In the genomic region with DNA sequence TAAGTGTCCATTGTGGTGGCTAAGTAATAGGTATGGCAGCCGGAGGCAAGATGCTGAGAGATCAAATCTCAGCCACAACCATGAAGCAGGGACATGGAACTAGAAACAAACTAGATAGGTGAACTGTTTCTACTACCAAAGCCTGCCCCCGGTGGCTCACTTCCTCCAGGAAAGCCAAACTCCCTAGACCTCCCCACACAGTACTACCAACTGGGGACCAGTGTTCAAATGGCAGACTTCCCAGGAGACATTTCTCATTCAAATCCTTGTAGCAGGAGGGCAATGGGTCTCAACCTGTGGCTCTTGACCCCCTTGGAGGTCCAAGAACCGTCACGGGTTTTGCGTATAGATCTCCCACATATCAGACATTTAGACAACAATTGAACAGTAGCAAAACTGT, we compare ENCODE assay signal across 21 mouse cellular contexts. TPM values are rescaled to one million over a fixed set of nuclear protein-coding genes. Genes with fewer than 3 reads are reported as not detected.
DNase-seq lines count a peak whose midpoint lies in the region; ATAC-seq and TF ChIP-seq lines count a peak whose summit lies in the region.
"Had no signal": no experiment of that assay in that cellular context is flagged by ENCODE, and none has a peak within 500 bp of the region (broad histone marks: within the 10 kb centered on the region; RNA-seq: fewer than 3 reads in every experiment).

No protein-coding gene starts in this region.

- no peak for TF ChIP-seq EP300 in stomach, postnatal 0 days (optimal IDR thresholded peaks at IDR 0.05)

- H3K4me1 ChIP-seq in hindbrain, postnatal 0 days (ENCODE audit: insufficient read depth, low read length) = peaks cover 19% of the 10 kb centered on the region
- peaks cover 27% of the 10 kb centered on the region for H3K4me1 ChIP-seq in hindbrain, embryonic 13.5 days (replicated peaks)
- H3K4me1 ChIP-seq in stomach, postnatal 0 days (replicated peaks; ENCODE audit: control insufficient read depth, insufficient read depth) = 0 out of 2 replicates have a peak, but pooled peaks cover 2% of the 10 kb centered on the region

- no peak overlapping the region for H3K4me3 ChIP-seq in hindbrain, postnatal 0 days (ENCODE audit: low read length)
- H3K4me3 ChIP-seq in hindbrain, embryonic 13.5 days = no peak overlapping the region
- H3K4me3 ChIP-seq in stomach, postnatal 0 days (ENCODE audit: low read depth, low read length) = no peak overlapping the region

- no peak for DNase-seq in hindbrain, postnatal 0 days (ENCODE audit: low spot score)
- DNase-seq in thymus, postnatal 14 days = peak; percentile 21
- no peak for DNase-seq in thymus, postnatal 0 days (ENCODE audit: low spot score)
- peak; percentile 15 for DNase-seq in NIH3T3 (ENCODE audit: low read depth)
- no peak for DNase-seq in stomach, postnatal 0 days (ENCODE audit: low spot score)
- DNase-seq: adrenal gland, adult 8-10 months; cerebellum, postnatal 10 days; heart, postnatal 14 days; kidney, adult 8-10 months; kidney, postnatal 14 days; lung, postnatal 14 days; right cerebral cortex, postnatal 14 days; thymus, postnatal 25 days had no signal

- H3K27me3 ChIP-seq in hindbrain, postnatal 0 days (ENCODE audit: insufficient read depth, low read length) = no peaks in the 10 kb centered on the region
- H3K27me3 ChIP-seq in hindbrain, embryonic 13.5 days = no peaks in the 10 kb centered on the region
- H3K27me3 ChIP-seq in stomach, postnatal 0 days (ENCODE audit: control insufficient read depth, insufficient read depth, low read length) = no peaks in the 10 kb centered on the region
- H3K27me3 ChIP-seq: CH12.LX; embryonic facial prominence, embryonic 15.5 days; heart, embryonic 12.5 days; limb, embryonic 15.5 days had no signal

- WGBS in hindbrain, postnatal 0 days = 73% methylated on average over 5 of the region's 5 CpGs
- 79% methylated on average over 5 of the region's 5 CpGs for WGBS in hindbrain, embryonic 13.5 days
- 78% methylated on average over 5 of the region's 5 CpGs for WGBS in stomach, postnatal 0 days

- no peak for ATAC-seq in hindbrain, postnatal 0 days
- no peak for ATAC-seq in hindbrain, embryonic 13.5 days (ENCODE audit: low FRiP score)
- no peak for ATAC-seq in stomach, postnatal 0 days (ENCODE audit: low FRiP score, low TSS enrichment)
- no peak for ATAC-seq in monocyte, adult 5-6 weeks (replicated peaks; ENCODE audit: insufficient number of reproducible peaks, low FRiP score, low TSS enrichment, poor library complexity, severe bottlenecking)

- H3K27ac ChIP-seq in hindbrain, postnatal 0 days = no peak overlapping the region
- no peak overlapping the region for H3K27ac ChIP-seq in hindbrain, embryonic 13.5 days
- no peak overlapping the region for H3K27ac ChIP-seq in stomach, postnatal 0 days (replicated peaks)
- H3K27ac ChIP-seq: limb, embryonic 15.5 days had no signal

- H3K9me3 ChIP-seq in hindbrain, postnatal 0 days (ENCODE audit: low read length) = no peaks in the 10 kb centered on the region
- no peaks in the 10 kb centered on the region for H3K9me3 ChIP-seq in hindbrain, embryonic 13.5 days
- no peaks in the 10 kb centered on the region for H3K9me3 ChIP-seq in stomach, postnatal 0 days (ENCODE audit: control insufficient read depth, low read length)
- H3K9me3 ChIP-seq: embryonic facial prominence, embryonic 15.5 days; heart, embryonic 12.5 days; limb, embryonic 15.5 days had no signal

- H3K4me2 ChIP-seq in hindbrain, postnatal 0 days (ENCODE audit: low read depth, low read length) = no peak overlapping the region
- H3K4me2 ChIP-seq in hindbrain, embryonic 13.5 days = no peak overlapping the region
- no peak overlapping the region for H3K4me2 ChIP-seq in stomach, postnatal 0 days (replicated peaks; ENCODE audit: low read depth)

- TF ChIP-seq CTCF in hindbrain, postnatal 0 days (IDR thresholded peaks at IDR 0.05; ENCODE audit: low read depth) = peak; percentile 26
- peak; percentile 15; the same call in 1 of the 2 replicates for TF ChIP-seq CTCF in stomach, postnatal 0 days (IDR thresholded peaks at IDR 0.05; ENCODE audit: low read depth)

- no peaks in the 10 kb centered on the region for H3K36me3 ChIP-seq in hindbrain, postnatal 0 days (ENCODE audit: insufficient read depth, low read length)
- H3K36me3 ChIP-seq in hindbrain, embryonic 13.5 days = no peaks in the 10 kb centered on the region
- no peaks in the 10 kb centered on the region for H3K36me3 ChIP-seq in stomach, postnatal 0 days (ENCODE audit: control insufficient read depth, insufficient read depth, low read length)
- H3K36me3 ChIP-seq: embryonic facial prominence, embryonic 15.5 days; limb, embryonic 15.5 days had no signal

- H3K9ac ChIP-seq in hindbrain, postnatal 0 days (replicated peaks; ENCODE audit: low read length) = no peak overlapping the region
- no peak overlapping the region for H3K9ac ChIP-seq in hindbrain, embryonic 13.5 days
- H3K9ac ChIP-seq in stomach, postnatal 0 days (ENCODE audit: low read length) = no peak overlapping the region
- H3K9ac ChIP-seq: embryonic facial prominence, embryonic 15.5 days; heart, embryonic 12.5 days; limb, embryonic 15.5 days had no signal

RNA-seq across cellular contexts. Expression of a gene that starts 3.6 kb away (rescaled TPM):
- total RNA-seq in hindbrain, postnatal 0 days (2014; rRNA removed) = 78.9 and 87.1 TPM in 2 replicates
- 63.0 and 67.4 TPM in 2 replicates for polyA plus RNA-seq in hindbrain, postnatal 0 days (2015; fragmentation: Nextera tagmentation; extraction: Ambion mirVana)
- polyA plus RNA-seq in hindbrain, embryonic 13.5 days (2015; fragmentation: Nextera tagmentation; extraction: Ambion mirVana) = 56.5 and 56.6 TPM in 2 replicates
- polyA plus RNA-seq in thymus, postnatal 0 days (2015; fragmentation: Nextera tagmentation; extraction: Ambion mirVana) = 26.5 and 29.3 TPM in 2 replicates
- 24.8 and 28.6 TPM in 2 replicates for polyA plus RNA-seq in stomach, postnatal 0 days (2015; fragmentation: Nextera tagmentation; extraction: Ambion mirVana)
- 16.3 to 27.2 TPM (median 16.8 TPM) in 3 replicates for total RNA-seq in monocyte, adult 5-6 weeks (2017)

RNA-seq across cellular contexts. Expression of a gene that starts 18.5 kb away (rescaled TPM):
- total RNA-seq in hindbrain, postnatal 0 days (2014; rRNA removed) = 4.5 and 6.2 TPM in 2 replicates
- 7.7 and 8.9 TPM in 2 replicates for polyA plus RNA-seq in hindbrain, postnatal 0 days (2015; fragmentation: Nextera tagmentation; extraction: Ambion mirVana)
- polyA plus RNA-seq in hindbrain, embryonic 13.5 days (2015; fragmentation: Nextera tagmentation; extraction: Ambion mirVana) = 4.8 and 11.5 TPM in 2 replicates
- polyA plus RNA-seq in thymus, postnatal 0 days (2015; fragmentation: Nextera tagmentation; extraction: Ambion mirVana) = 0.20 and 0.24 TPM in 2 replicates
- polyA plus RNA-seq in stomach, postnatal 0 days (2015; fragmentation: Nextera tagmentation; extraction: Ambion mirVana) = 38.5 and 48.4 TPM in 2 replicates
- total RNA-seq in monocyte, adult 5-6 weeks (2017) = not detected in 3 replicates
- total RNA-seq: granulocyte monocyte progenitor cell, adult 5-6 weeks; megakaryocyte-erythroid progenitor cell, adult 5-6 weeks had no signal

Comparison
In these comparisons a context has a peak if more than half of its experiments do, and no peak if none do; other contexts are left out.
1. DNase-seq: peak in thymus, postnatal 14 days (single experiment) and NIH3T3 (single experiment); none in hindbrain, postnatal 0 days (single experiment), thymus, postnatal 0 days (single experiment) and stomach, postnatal 0 days (single experiment).